Mouse (Mus musculus) ovary, postnatal 36 days (tissue): ENCODE measurements at regions not wholly inside any gene's neighbourhood (a gene's known extent, or its start where the extent isn't known, plus 50 kb on each side); places are given as distances from the start of the nearest gene placed in this dataset.

Source experiments
- DNase-seq: peaks from one replicate; pipeline ENCODE4 v3.0.0; 2022; ENCODE audit warnings: low spot score, mixed read lengths

DNA sequence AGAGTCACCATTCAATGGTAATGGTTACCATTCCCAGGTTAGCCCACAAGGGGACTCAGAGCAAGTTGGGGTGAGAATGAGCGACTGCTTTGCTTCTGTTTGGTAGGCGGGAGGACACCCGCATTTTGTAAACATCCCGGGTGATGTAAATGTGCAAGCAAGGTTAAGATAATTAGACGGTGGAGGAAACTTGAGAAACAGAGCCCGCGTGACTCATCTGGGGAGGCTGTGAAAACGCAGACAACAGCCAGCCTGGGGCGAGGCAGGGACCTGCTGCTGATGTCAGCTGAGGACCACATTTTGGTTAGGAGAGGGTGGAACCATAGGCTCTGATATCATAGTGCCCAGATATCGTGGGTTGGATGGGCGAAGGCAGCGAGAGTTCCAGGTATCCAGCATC, 52.6 kb upstream of the Zbtb40 start:
- DNase-seq, result no peak

DNA sequence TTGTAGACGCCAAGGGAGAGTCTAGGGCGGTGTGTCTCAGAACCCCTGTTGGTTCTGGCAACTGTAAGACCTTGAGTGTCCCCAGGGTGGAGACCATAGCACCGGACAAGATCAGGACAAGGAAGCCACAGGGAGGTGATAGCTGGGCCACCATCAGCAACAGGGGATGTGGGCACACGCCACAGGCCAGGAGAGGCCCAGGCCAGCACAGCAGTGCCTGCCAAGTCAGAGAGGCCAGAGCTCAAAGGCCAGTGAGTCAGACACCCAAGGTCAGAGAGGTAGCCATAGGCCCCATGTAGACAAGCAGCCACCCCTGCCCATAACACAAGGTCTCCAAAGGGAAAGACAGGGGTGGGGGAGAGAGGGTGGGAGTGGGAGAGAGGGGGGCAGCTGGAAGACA, 52.2 kb upstream of the Zbtb40 start:
- no peak for DNase-seq
